Mouse (Mus musculus) heart, postnatal 4 days (tissue): ENCODE data around the gene D430042O09Rik. TPM values are rescaled to one million over a fixed set of nuclear protein-coding genes. Genes with fewer than 3 reads are reported as not detected.
A peak's percentile ranks its signal among the peaks of the same experiment; 100 is the strongest.

Experiments
- DNase-seq: peaks from one replicate; pipeline ENCODE4 v3.0.0; 2021
- total RNA-seq, 2 experiments: library from RNA; stranded (reverse); gene quantifications; 2 replicates each; pipeline ENCODE4 v1.2.3; 2021

D430042O09Rik gene
- total RNA-seq, 2 experiments from 2014 or later = 19.0 to 20.6 TPM

- peak; percentile 45 for DNase-seq
These were observed 170.4 kb downstream of the D430042O09Rik start for GRCm38 (mm10) chr7:125878040-125878439.

GRCm38 (mm10) chr7:125883232-125883631 is 175.5 kb downstream of the D430042O09Rik start:
- no peak for DNase-seq

GRCm38 (mm10) chr7:125886116-125886680 is 178.5 kb downstream of the D430042O09Rik start:
- DNase-seq = no peak

GRCm38 (mm10) chr7:125887124-125887523 is 179.4 kb downstream of the D430042O09Rik start:
- DNase-seq = no peak

- no peak for DNase-seq
These were observed 180.1 kb downstream of the D430042O09Rik start for GRCm38 (mm10) chr7:125887761-125888160.

- DNase-seq = no peak
These were observed 180.7 kb downstream of the D430042O09Rik start for GRCm38 (mm10) chr7:125888373-125888772.

GRCm38 (mm10) chr7:125893621-125894020 is 185.9 kb downstream of the D430042O09Rik start:
- DNase-seq = no peak

- no peak for DNase-seq
These were observed 189.4 kb downstream of the D430042O09Rik start for GRCm38 (mm10) chr7:125897059-125897458.

- DNase-seq = peak; percentile 56
These were observed 191.3 kb downstream of the D430042O09Rik start for GRCm38 (mm10) chr7:125899036-125899435.

GRCm38 (mm10) chr7:125899916-125900315 is 192.2 kb downstream of the D430042O09Rik start:
- DNase-seq = no peak

GRCm38 (mm10) chr7:125900386-125901161 is 192.9 kb downstream of the D430042O09Rik start:
- no peak for DNase-seq

- DNase-seq = no peak
These were observed 213.1 kb downstream of the D430042O09Rik start for GRCm38 (mm10) chr7:125920801-125921200.

GRCm38 (mm10) chr7:125924044-125924443 is 216.4 kb downstream of the D430042O09Rik start:
- peak; percentile 50 for DNase-seq

Other genes with a start within 250 kb of the D430042O09Rik start
- 10 to 100 TPM; 43.3 to 46.1 TPM for gene Nsmce1, start 216.3 kb upstream of the D430042O09Rik start, total RNA-seq
- 10 to 100 TPM; 22.2 to 23.7 TPM for gene Il4ra, start 155.8 kb upstream of the D430042O09Rik start, total RNA-seq
- gene Il21r, start 104.5 kb upstream of the D430042O09Rik start, total RNA-seq = under 1 TPM; 0.50 to 0.69 TPM
- gene Gtf3c1, start 108 bp upstream of the D430042O09Rik start, total RNA-seq = 10 to 100 TPM; 87.6 to 97.4 TPM